Mouse (Mus musculus) embryonic fibroblast, embryonic 13.5 days (primary cell): Measurements from ENCODE around the gene Timm13.

ENCODE experiments used
- CTCF ChIP-seq: IDR thresholded peaks from 2 replicates; pipeline ENCODE4 v1.5.1; 2011; ENCODE audit warnings: mild to moderate bottlenecking, control low read depth, low read length, moderate library complexity, borderline replicate concordance; ENCODE audit not compliant: insufficient read depth
- POLR2A ChIP-seq: IDR thresholded peaks from 2 replicates; pipeline ENCODE4 v1.6.1; 2011; ENCODE audit warnings: low read depth, mild to moderate bottlenecking, control low read depth, low read length, moderate library complexity

- TF ChIP-seq CTCF (no peak), POLR2A (no peak)
Observed at GRCm38 (mm10) chr10:80903282-80903681, 2.5 kb upstream of the Timm13 start.
